Mouse (Mus musculus): ENCODE measurements around the gene Rasl2-9.
"Not testable (repeated sequence)": the region's sequence is repeated elsewhere in the genome, so short reads cannot be mapped to it uniquely, and the experiment has no call there.

Rasl2-9 gene

DNA sequence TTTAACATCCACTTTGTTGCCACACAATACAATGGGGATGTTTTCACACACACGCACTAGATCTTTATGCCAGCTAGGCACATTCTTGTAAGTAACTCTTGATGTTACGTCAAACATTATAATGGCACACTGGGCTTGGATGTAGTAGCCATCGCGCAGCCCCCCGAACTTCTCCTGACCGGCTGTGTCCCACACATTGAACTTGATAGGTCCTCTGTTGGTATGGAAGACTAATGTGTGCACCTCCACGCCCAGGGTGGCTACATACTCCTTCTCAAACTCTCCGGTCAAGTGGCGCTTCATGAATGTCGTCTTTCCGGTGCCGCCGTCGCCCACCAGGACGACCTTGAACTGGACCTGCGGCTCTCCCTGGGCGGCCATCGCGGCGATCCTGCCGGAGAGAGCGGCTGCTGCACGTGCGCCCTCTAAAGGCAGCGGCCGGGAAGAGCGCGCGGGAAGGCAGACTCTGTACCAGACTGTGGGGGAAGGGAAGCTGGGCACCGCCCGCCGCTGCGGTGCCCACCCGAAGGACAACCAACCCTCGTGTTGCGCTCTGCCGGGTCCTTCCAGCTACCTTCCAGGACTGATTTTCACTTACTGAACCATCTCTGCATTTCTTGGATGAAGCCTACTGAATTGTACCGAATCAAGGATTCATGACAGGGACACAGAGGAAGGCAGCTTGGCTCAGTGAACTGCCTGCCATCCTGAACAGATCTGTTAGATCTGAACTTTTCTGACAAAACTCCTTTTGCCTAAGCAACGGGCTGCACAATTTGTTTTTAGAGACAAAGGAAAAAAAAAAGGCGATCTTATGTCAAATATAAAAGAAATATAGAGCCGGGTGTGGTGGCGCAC, at the start of gene Rasl2-9:
Rasl2-9 (minus strand) TSS at position 402 of the 858 bp plus-strand sequence.
- peak; percentile 17 for DNase-seq (ENCODE audit: low read depth, low spot score)

DNA sequence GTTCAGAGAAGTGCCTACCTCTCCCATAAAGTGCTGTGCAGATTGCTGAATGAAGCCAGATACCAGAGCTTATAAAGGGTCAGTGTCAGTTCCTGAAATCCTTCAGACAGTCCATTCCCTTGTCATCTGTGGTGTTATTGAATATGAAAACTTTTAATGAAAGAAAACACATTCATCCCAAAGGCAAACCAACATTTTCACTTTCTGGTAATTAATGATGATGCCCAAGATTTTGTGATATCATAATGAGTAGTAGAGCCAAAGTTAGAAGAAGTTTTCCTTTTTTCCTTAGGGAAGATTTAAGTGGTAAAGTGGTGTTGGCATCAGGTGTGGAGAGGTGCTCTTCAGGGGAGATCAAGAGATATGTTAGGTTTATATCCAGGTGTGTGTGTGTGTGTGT, 23.8 kb upstream of the Rasl2-9 start, which contains the start of gene Vmn1r55:
Vmn1r55 (minus strand) TSS at position 101 of the 400 bp plus-strand sequence.
- DNase-seq (ENCODE audit: low read depth, low spot score), result not testable (repeated sequence)

DNA sequence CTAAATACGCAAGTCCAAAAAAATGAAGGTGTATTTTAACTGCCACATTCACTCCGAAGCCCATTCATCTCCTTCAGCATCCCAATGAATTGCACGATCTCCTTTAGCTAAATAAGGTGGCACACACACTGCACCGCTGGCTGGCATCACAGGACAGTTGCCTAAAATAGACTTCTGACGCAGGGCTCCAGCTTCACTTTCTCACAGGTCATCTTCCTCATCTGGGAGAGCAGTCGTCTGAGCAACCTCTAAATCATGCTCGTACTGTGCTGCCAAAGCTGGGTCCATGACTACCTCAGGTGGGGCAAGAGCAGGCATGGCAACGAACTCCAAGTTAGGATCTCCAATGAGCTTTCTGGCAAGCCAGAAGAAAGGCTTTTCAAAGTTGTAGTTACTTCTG, 672 bp downstream of the Rasl2-9 start:
- no peak for DNase-seq (ENCODE audit: low read depth, low spot score)

DNA sequence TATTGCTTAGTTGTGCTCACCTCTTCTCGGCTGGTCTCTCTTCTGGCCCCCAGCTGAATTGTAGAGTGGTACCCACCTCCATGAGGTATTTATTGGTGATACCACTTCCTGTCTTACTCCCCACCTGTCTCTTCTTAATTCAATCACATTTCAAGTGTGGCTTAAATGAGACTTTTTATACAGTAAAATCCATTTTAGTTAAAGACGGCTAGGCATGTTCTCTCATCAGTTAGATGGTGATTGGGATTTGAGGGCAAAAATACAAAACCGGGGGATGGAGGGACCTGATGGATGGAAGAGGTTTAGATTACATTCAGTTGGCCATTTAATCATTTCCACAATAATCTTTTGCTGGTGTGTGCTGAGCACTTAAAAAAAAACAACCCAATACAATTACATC, 8.9 kb downstream of the Rasl2-9 start, which contains the start of gene Rfpl4:
Rfpl4 (minus strand) TSS at position 101 of the 400 bp plus-strand sequence.
- DNase-seq (ENCODE audit: low read depth, low spot score), result no peak

DNA sequence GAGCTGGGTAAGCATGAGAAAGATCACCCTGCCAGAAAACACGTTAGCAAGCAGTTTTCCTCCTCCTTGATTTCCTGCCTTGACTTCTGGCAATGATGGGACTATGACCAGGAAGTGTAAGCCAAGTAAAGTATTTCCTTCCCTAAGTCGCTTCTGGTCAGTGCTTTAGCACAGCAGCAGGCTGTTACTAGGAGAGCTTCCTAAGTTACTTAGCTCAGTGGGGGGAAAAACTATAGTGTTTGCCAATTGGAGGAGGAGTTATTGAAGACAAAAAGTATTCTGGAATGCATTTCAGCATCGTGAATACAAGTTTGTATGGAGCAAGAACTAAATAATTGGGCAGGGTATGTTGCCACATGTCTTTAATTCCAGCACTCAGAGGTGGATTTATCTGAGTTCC, 13.0 kb downstream of the Rasl2-9 start:
- no peak for DNase-seq (ENCODE audit: low read depth, low spot score)

DNA sequence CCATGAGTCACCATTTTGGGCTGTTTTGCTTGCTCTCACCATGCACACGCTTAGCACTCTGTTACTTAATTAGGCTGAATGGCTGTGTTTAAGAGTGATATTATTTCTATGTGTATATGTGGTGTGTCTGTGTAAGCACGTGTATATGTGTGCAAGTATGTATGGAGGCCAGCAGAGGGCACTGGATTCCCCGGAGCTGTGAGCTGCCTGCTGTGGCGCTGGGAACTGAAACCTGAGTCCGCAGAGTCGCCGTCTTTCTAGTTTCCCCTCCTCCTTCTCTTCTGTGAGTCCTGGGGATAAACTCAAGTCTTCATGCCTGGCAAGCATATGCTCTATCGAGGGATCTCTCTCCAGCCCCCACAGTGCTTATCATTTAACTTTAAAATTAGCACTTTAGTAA, 16.4 kb downstream of the Rasl2-9 start:
- DNase-seq (ENCODE audit: low read depth, low spot score), result no peak

DNA sequence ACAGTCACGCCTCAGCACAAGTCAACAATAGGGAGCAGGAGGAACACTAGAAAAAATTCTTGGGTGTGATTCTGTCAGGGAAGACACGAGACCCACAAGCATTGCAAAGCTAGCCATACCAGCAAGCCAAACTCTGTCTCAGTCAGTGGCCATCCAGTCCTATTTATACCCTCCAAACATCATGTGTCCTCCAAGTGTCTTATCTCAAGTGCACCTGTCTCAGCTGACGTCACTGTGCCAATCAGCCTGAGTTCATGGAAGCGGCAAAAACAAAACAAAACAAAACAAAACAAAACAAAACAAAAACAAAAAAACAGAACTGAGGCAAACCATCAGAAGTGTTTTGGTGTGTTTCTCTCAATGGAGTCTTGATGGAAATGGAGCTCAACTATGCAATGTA, 17.5 kb downstream of the Rasl2-9 start:
- no peak for DNase-seq (ENCODE audit: low read depth, low spot score)

DNA sequence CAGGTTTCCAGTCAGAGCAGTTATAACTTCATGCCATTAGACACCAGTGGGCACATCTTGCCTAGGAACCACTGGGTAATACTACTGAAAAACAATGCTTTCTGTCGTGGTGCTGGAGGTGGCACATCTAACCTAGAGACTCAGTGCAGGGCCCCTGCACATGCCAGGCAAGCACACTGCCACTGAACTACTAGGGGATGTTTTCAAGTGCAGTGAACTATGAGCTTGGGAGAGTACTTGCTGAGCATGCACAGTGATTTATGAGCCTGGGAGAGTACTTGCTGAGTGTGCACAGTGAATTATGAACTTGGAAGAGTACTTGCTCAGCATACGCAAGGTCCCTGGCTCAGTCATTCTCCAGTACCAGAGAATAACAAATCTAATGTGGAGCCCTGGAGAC, 23.2 kb downstream of the Rasl2-9 start:
- no peak for DNase-seq (ENCODE audit: low read depth, low spot score)

DNA sequence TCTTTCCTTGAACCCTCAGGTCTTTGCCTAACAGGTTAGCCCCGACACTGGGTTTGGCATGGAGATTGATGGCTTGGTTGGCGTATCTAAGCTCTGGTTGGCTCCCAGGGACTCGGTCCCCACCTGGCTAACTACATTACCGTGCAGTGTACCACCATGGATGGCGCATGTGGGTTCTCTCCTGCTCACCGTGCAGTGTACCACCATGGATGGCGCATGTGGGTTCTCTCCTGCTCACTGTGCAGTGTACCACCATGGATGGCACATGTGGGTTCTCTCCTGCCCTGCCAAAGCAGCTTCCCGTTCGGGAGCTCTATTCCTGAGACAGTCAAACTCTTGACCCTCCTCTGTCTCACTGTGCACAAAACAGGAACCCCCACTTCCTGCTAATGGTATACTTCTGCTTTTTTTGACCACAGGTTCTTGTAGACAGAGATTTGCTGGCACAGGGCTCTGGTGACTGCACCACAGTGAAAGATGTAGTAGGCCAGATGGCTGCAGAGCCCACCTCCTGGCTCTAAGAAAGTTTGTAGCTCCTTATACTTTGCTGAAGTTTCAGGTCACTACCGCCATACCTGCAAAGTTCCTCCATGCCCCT, 24.6 kb downstream of the Rasl2-9 start:
- no peak for DNase-seq (ENCODE audit: low read depth, low spot score)

DNA sequence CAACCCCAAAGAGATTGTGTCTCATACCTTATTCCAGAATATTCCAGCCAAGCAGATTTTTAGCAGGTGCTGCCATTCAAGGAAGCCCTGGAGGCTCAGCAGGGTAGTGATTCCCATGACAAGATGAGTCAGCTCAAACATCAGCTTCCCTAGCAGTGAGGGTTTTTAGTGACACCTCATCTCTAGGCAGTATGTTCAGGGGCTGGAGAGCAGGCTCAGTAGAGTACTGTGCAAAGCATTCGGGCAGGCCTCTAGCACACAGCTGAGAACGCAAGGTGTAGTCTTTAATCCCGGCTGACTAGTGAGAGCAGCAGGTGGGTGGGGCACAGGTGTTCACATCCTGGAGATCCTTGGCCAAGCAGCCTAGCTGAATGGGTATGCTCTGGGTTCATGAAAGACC, 26.0 kb downstream of the Rasl2-9 start:
- DNase-seq (ENCODE audit: low read depth, low spot score), result no peak

DNA sequence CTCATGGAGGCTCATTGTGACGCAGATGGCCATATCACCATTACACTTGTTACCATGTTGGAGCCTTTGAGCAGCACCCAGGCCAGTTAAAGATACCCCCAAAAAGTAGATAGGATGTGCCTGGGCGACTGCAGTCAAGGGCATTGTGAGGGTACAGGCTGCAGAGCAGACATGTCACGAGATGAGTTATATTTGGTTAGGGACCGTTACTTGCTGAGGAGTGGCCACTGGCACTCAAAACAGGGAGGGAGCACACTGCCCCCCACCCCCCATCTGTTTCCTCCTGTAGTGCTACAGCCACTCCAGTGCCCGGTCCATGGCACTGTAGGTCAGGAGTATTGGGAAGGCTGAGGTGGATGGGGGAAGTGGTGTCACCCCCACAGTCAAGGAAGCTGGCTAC, 27.0 kb downstream of the Rasl2-9 start:
- no peak for DNase-seq (ENCODE audit: low read depth, low spot score)

DNA sequence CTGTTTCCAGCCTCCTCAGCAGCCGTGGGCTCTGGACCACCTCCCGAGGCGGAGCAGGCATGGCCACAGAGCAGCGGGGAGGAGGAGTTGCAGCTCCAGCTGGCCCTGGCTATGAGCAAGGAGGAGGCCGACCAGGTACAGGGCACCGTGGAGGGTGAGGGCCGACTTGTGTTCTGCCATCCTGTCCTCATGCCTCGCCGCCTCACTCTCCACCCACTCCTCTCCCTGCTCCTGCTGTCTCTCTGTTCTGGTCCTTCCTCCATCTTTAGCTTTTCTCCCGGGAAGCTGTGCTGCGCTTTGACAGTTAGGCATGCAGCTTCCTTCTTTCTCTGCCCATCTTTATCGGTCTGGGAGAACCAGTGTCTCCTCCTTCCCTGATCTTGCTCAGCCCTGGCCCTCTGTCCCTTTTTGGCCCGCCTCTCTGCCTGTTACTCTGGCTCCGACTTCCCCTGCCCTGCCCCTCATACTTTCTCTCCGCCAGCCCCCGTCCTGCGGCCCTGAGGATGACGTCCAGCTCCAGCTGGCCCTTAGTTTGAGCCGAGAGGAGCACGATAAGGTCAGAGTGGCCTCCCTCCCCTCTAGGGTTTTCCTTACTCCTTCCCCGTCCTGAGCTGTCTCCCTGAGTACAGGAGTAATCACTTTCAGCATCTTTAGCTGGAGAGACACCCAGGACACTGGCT, 32.8 kb downstream of the Rasl2-9 start:
- no peak for DNase-seq (ENCODE audit: low read depth, low spot score)

DNA sequence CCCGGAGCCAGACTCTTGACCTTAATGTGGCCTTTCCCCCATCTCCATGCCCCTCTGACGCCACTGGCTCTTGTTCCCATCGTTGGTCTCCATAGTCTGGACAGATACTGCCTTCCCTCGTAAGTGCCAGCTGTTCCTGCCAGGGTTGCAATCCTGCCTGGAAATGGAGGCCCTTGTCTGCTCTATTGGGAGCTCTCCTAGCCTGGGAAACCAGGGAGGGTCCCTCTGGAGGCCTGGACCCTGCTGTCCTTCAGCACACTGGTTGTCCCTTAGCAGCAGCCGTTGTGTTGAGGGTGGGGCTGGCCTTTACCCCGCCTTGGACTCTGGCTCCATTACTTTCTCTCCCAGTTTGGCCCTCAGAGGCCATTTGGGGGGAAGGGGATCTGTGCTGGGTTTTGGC, 33.4 kb downstream of the Rasl2-9 start:
- no peak for DNase-seq (ENCODE audit: low read depth, low spot score)

DNA sequence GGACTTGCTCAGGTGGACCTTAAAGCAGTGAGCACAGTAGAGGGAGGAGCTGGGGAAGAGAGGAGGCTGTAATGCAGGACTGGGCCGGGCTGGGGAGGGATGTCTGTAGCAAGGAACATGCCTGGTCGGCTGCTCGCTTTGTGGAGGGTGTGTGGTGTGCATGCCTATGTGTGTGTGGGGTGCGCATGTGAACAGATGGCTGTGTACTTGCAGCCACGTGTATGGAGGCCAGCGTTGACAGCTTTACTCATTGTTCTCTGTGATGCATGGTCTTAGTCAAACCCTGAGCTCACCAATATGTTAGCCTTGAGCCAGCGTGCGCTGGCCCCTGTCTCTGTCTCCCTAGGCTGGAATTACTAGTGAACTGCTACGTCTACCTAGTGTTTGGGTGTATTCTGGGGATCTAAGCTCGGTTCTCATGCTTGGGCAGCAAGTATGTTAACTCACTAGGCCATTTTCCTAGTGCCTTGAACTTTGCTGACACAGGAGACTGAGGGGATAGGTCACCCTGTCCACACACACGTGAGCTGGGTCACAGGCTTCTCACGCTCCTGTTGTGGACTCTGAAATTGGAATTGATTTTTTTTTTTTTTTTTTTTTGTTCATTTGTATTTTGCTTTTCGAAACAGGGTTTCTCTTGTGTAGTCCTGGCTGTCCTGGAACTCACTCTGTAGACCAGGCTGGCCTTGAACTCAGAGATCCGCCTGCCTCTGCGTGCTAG, 34.6 kb downstream of the Rasl2-9 start:
- DNase-seq (ENCODE audit: low read depth, low spot score), result no peak

DNA sequence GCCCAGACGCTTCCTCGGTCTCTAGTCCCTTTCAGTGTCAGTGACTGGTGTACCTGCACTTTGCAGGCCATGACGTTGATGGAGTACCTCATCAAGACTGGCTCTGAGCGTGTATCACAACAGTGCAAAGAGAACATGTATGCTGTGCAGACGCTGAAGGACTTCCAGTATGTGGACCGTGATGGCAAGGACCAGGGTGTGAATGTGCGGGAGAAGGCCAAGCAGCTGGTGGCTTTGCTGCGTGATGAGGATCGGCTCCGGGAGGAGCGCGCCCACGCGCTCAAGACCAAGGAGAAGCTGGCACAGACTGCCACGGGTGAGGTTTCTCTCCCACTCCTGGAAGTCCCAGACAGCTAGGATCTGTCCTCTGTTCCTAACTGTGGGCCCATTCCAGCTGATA, 35.9 kb downstream of the Rasl2-9 start:
- no peak for DNase-seq (ENCODE audit: low read depth, low spot score)

DNA sequence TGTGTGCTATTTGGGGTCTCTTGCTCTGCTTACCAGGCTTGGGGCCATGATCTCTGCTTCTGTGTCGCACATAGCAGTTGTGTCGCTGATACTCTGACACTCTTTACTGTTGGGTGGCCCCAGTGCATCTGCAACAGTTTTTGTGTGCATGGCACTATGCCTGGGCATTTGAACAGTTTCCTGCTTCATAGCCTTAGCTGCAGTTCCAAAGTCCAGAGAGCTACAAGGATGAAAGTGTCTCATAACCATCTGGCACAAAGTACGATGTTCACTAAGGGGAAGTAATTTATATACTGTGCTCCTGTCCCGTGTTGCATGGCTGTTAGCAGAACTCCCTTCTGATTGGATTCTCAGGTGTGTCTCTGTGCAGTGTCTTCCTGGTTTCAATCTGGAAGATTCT, 37.9 kb downstream of the Rasl2-9 start:
- DNase-seq (ENCODE audit: low read depth, low spot score), result no peak

DNA sequence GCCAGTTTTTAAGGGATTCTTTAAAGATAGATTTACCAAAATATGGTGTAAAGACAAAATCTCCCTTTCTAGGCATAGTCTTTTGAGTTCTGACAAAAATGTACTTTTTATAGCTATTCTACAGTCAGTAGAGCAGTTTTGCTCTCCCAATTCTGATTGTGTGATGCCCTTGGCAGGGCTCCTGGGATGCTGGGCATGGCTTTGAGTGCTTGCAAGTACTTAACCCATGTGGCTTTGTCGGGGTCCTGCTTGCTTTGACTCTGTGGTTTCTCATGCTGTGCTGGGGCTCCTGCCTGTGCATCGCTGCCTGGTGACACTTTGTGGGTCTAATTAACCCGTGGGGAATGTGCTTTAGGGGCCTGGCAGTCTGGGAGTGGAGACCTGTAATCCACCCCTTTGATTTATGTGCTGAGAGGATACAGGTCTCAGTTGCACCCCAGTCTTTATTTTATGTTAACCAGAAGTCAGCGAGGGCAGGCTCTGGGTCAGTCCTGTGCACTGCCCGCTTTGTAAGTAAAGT, 38.8 kb downstream of the Rasl2-9 start:
- DNase-seq (ENCODE audit: low read depth, low spot score), result no peak

DNA sequence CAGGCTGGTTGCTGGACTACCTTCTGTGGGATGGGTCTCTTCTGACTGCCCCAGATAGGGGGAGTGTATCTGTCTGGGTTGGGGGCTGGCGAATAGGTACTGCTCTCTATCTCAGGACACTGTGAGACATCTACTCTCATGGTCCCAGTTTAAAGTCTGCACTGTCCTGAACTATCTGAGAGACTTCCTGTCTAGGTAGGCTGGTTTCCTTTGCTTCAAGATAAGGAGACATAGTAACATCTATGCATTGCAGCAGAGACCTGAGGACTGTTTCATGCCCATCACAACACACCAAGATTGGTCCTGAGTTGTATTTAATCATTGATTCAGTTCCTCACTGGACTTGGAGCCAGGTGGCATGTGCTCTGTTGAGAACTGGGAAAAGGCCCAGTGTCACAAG, 40.2 kb downstream of the Rasl2-9 start:
- DNase-seq (ENCODE audit: low read depth, low spot score), result no peak

DNA sequence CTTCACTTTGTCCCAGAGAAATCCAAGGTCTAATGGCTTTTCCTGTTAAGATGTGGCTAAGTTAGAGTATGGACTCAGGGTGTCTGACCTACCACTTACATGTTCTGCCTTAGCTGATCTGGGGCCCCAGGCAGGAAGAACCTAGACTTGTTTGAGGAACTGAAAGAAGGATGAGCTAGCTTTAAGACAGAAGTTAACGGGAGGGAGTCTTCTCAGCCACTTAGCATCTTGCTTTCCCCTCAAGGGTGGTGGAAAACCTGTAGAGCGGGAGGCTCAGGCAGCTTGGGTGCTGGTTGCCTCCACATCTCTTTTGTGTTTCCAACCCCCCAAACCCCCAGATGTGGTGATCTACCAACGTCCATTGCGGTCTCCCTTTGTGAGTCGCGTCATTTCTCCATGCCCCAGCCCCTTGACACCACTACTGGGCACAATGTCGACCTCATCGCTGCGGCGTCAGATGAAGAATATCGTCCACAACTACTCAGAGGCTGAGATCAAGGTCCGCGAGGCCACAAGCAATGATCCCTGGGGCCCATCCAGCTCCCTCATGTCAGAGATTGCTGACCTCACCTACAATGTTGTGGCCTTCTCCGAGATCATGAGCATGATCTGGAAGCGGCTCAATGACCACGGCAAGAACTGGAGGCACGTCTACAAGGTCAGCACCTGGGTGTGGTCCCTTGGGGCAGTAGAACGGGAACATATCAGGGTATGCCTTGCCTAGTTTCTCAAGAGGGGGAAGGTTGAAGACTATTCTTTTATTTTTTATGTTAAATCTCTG, 42.2 kb downstream of the Rasl2-9 start:
- DNase-seq (ENCODE audit: low read depth, low spot score), result no peak

DNA sequence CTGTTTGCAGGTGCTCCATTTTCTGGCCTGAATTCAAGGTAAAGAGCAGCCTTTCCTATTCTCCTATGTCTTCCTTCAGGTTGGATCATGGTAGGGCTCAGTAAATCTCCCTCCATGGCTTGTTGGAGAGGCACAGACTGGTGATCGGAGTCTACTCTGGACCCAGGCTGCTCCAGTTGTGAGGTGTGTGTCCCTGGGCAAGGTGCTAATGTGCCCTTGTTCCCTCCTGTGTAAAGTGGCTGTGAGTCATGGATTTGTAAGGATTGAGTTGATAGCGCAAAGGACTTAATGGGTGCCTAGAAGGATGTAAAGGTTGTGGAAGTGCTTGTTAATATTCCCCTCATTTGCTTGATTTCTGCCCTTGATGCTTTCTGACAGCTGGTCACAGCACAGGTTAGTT, 43.8 kb downstream of the Rasl2-9 start:
- no peak for DNase-seq (ENCODE audit: low read depth, low spot score)

DNA sequence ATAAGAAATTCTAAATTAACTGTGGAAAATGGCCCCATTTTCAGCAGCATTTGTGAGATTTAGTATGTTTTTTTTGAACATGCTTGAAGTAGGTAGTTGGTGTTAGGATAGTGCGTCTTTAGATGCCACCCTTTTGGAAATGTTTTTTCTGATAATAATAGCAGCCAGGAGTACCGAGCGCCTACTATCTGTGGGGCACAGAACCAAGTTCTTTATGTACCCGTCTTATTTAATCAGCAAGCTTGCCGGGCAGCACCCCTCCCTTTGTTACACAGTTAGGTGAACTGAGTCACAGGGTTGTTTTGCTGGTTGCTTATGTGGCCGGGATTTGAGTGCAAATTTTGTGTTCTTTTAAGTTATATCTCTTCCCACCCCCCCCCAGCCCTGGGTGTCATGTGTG, 44.5 kb downstream of the Rasl2-9 start:
- no peak for DNase-seq (ENCODE audit: low read depth, low spot score)

All from embryo, embryonic 11.5 days (tissue).